Mouse (Mus musculus) liver, postnatal 0 days (tissue): ENCODE measurements around the gene Ocm. TPM values are rescaled to one million over a fixed set of nuclear protein-coding genes. Genes with fewer than 3 reads are reported as not detected.
A peak's percentile ranks its signal among the peaks of the same experiment; 100 is the strongest.

Experiments used
- ATAC-seq: fragments of 200-750 bp; cut with Nextera tagmentation; 2 replicates; pipeline ENCODE4 v1.8.0; 2017; ENCODE audit warnings: mild to moderate bottlenecking, moderate library complexity
- DNase-seq: peaks from one replicate; pipeline ENCODE4 v3.0.0-alpha.2; 2016
- H3K27ac ChIP-seq: fragments of 300-500 bp; sonication (generic); 2 replicates; pipeline ENCODE4 v1.5.1; 2014; ENCODE audit warnings: antibody characterized with exemption, moderate library complexity, mild to moderate bottlenecking, low read depth
- H3K27me3 ChIP-seq: fragments of 300-500 bp; sonication (generic); 2 replicates; pipeline ENCODE4 v1.6.1; 2014; ENCODE audit warnings: low read length, control low read depth, mixed read lengths; ENCODE audit not compliant: insufficient read depth
- H3K36me3 ChIP-seq: fragments of 300-500 bp; sonication (generic); replicated peaks from 2 replicates; pipeline ENCODE4 v1.6.1; 2014; ENCODE audit warnings: mild to moderate bottlenecking, control low read depth, low read length, moderate library complexity, mixed read lengths; ENCODE audit not compliant: insufficient read depth
- H3K4me1 ChIP-seq: fragments of 300-500 bp; sonication (generic); 2 replicates; pipeline ENCODE4 v1.6.1; 2014; ENCODE audit warnings: antibody characterized with exemption, mild to moderate bottlenecking, control low read depth; ENCODE audit not compliant: insufficient read depth
- H3K4me2 ChIP-seq: fragments of 300-500 bp; sonication (generic); 2 replicates; pipeline ENCODE4 v1.6.1; 2014; ENCODE audit warnings: low read depth, mild to moderate bottlenecking, low read length, moderate library complexity, mixed read lengths
- H3K4me3 ChIP-seq: fragments of 300-500 bp; sonication (generic); 2 replicates; pipeline ENCODE4 v1.5.1; 2014; ENCODE audit warnings: low read depth, low read length
- H3K9ac ChIP-seq: fragments of 300-500 bp; sonication (generic); replicated peaks from 2 replicates; pipeline ENCODE4 v1.6.1; 2014; ENCODE audit warnings: mild to moderate bottlenecking, moderate library complexity
- H3K9me3 ChIP-seq: fragments of 300-500 bp; sonication (generic); 2 replicates; pipeline ENCODE4 v1.6.1; 2016; ENCODE audit warnings: mild to moderate bottlenecking, control low read depth, low read length, mixed read lengths
- CTCF ChIP-seq: sonication (generic); IDR thresholded peaks from 2 replicates; pipeline ENCODE4 v1.5.1; 2016; ENCODE audit warnings: antibody characterized with exemption, low read depth
- EP300 ChIP-seq: IDR thresholded peaks from 2 replicates; pipeline ENCODE4 v1.6.1; 2016; ENCODE audit warnings: antibody characterized with exemption, low read depth, mild to moderate bottlenecking
- WGBS: fragments of 180-500 bp; shearing (Covaris S2); extraction: QIAGEN DNeasy Blood & Tissue Kit; methylation state at CpG from one replicate; pipeline ENCODE4 v1.1.7; 2014; ENCODE audit not compliant: insufficient replicate concordance; 5-methylcytosine and 5-hydroxymethylcytosine counted together
- polyA plus RNA-seq: library from polyadenylated mRNA; unstranded; fragments of >200 nt; fragmentation: Nextera tagmentation; extraction: Ambion mirVana; gene quantifications from 2 replicates; pipeline ENCODE4 v1.2.1, GENCODE M21; 2015

Ocm gene
- polyA plus RNA-seq, 1 experiment from 2014 or later = not detected

GRCm38 (mm10) chr5:143993849-143994248 is 32.6 kb downstream of the Ocm start:
- 91% methylated on average over 5 of the region's 5 CpGs for WGBS
- Histone ChIP-seq H3K27me3 (no peaks in the 10 kb centered on the region), H3K4me1 (peaks cover 4% of the 10 kb centered on the region; the same call in 1 of the 2 replicates), H3K9ac (no peak overlapping the region), H3K9me3 (no peaks in the 10 kb centered on the region), H3K36me3 (peaks cover 71% of the 10 kb centered on the region), H3K27ac (no peak overlapping the region), H3K4me3 (no peak overlapping the region), H3K4me2 (no peak overlapping the region)
- ATAC-seq (no peak), DNase-seq (no peak)
- TF ChIP-seq EP300 (no peak), CTCF (no peak)

GRCm38 (mm10) chr5:143993260-143993659 is 33.2 kb downstream of the Ocm start:
- no peak for ATAC-seq
- H3K27me3 ChIP-seq = no peaks in the 10 kb centered on the region

GRCm38 (mm10) chr5:143992661-143993060 is 33.8 kb downstream of the Ocm start:
- peaks cover 71% of the 10 kb centered on the region for H3K36me3 ChIP-seq
- TF ChIP-seq CTCF (no peak), EP300 (no peak)
- ATAC-seq = no peak
- no peak overlapping the region for H3K4me3 ChIP-seq
- DNase-seq = no peak
- no peak overlapping the region for H3K27ac ChIP-seq
- H3K4me2 ChIP-seq = no peak overlapping the region
- no peaks in the 10 kb centered on the region for H3K9me3 ChIP-seq
- 88% methylated on average over 10 of the region's 10 CpGs for WGBS
- peaks cover 4% of the 10 kb centered on the region; the same call in 1 of the 2 replicates for H3K4me1 ChIP-seq
- no peak overlapping the region for H3K9ac ChIP-seq
- H3K27me3 ChIP-seq = no peaks in the 10 kb centered on the region

More at GRCm38 (mm10) chr5:143993260-143993659, 33.2 kb downstream of the Ocm start:
- no peak for DNase-seq
- no peaks in the 10 kb centered on the region for H3K9me3 ChIP-seq
- peaks cover 4% of the 10 kb centered on the region; the same call in 1 of the 2 replicates for H3K4me1 ChIP-seq
- no peak for TF ChIP-seq EP300
- no peak for TF ChIP-seq CTCF
- 93% methylated on average over 8 of the region's 8 CpGs for WGBS
- no peak overlapping the region for H3K4me3 ChIP-seq
- H3K9ac ChIP-seq = no peak overlapping the region
- no peak overlapping the region for H3K27ac ChIP-seq
- H3K4me2 ChIP-seq = no peak overlapping the region
- peaks cover 71% of the 10 kb centered on the region for H3K36me3 ChIP-seq

GRCm38 (mm10) chr5:143990086-143990485 is 36.4 kb downstream of the Ocm start:
- no peak overlapping the region for H3K4me2 ChIP-seq
- TF ChIP-seq EP300 (no peak), CTCF (no peak)
- no peaks in the 10 kb centered on the region for H3K9me3 ChIP-seq
- H3K36me3 ChIP-seq = peaks cover 69% of the 10 kb centered on the region
- H3K4me3 ChIP-seq = no peak overlapping the region
- no peak overlapping the region for H3K9ac ChIP-seq
- 46% methylated on average over 11 of the region's 11 CpGs for WGBS
- peaks cover 4% of the 10 kb centered on the region; the same call in 1 of the 2 replicates for H3K4me1 ChIP-seq
- no peak overlapping the region for H3K27ac ChIP-seq
- ATAC-seq (peak; percentile 45; the same call in 1 of the 2 replicates), DNase-seq (no peak)
- no peaks in the 10 kb centered on the region for H3K27me3 ChIP-seq

GRCm38 (mm10) chr5:143989046-143989445 is 37.4 kb downstream of the Ocm start:
- Histone ChIP-seq H3K4me1 (peaks cover 4% of the 10 kb centered on the region; the same call in 1 of the 2 replicates), H3K27ac (no peak overlapping the region), H3K4me3 (no peak overlapping the region), H3K9ac (no peak overlapping the region), H3K27me3 (no peaks in the 10 kb centered on the region), H3K9me3 (no peaks in the 10 kb centered on the region), H3K4me2 (no peak overlapping the region), H3K36me3 (peaks cover 63% of the 10 kb centered on the region)
- ATAC-seq (no peak), DNase-seq (no peak)
- WGBS = 92% methylated on average over 4 of the region's 4 CpGs
- TF ChIP-seq CTCF = no peak
- TF ChIP-seq EP300 = no peak

- peaks cover 4% of the 10 kb centered on the region; the same call in 1 of the 2 replicates for H3K4me1 ChIP-seq
- no peak for TF ChIP-seq CTCF
- no peak for TF ChIP-seq EP300
- H3K27ac ChIP-seq = no peak overlapping the region
- no peaks in the 10 kb centered on the region for H3K27me3 ChIP-seq
- H3K36me3 ChIP-seq = peaks cover 61% of the 10 kb centered on the region
- H3K9me3 ChIP-seq = no peaks in the 10 kb centered on the region
- DNase-seq (no peak), ATAC-seq (no peak)
- H3K4me3 ChIP-seq = no peak overlapping the region
- 96% methylated on average over 3 of the region's 3 CpGs for WGBS
- H3K4me2 ChIP-seq = no peak overlapping the region
- no peak overlapping the region for H3K9ac ChIP-seq
These were observed 38.9 kb downstream of the Ocm start for GRCm38 (mm10) chr5:143987596-143987995.
